Mouse (Mus musculus) forebrain, postnatal 0 days (tissue): ENCODE measurements around the gene Rpl39. TPM values are rescaled to one million over a fixed set of nuclear protein-coding genes. Genes with fewer than 3 reads are reported as not detected.
"Not testable (repeated sequence)": the region's sequence is repeated elsewhere in the genome, so short reads cannot be mapped to it uniquely, and the experiment has no call there.

Experiments
- ATAC-seq: fragments of 200-750 bp; cut with Nextera tagmentation; 2 replicates; pipeline ENCODE4 v1.8.0; 2017; ENCODE audit warnings: mild to moderate bottlenecking, moderate library complexity
- DNase-seq: peaks from one replicate; pipeline ENCODE4 v3.0.0-alpha.2; 2015
- H3K27ac ChIP-seq: fragments of 300-500 bp; sonication (generic); 2 replicates; pipeline ENCODE4 v1.5.1; 2014; ENCODE audit warnings: low read depth, mild to moderate bottlenecking, antibody characterized with exemption, low read length, moderate library complexity, mixed read lengths
- H3K27me3 ChIP-seq: fragments of 300-500 bp; sonication (generic); 2 replicates; pipeline ENCODE4 v1.6.1; 2014; ENCODE audit warnings: mild to moderate bottlenecking, low read length, mixed read lengths; ENCODE audit not compliant: insufficient read depth
- H3K36me3 ChIP-seq: fragments of 300-500 bp; sonication (generic); 2 replicates; pipeline ENCODE4 v1.6.1; 2014; ENCODE audit warnings: mild to moderate bottlenecking, moderate library complexity; ENCODE audit not compliant: insufficient read depth
- H3K4me1 ChIP-seq: fragments of 300-500 bp; sonication (generic); 2 replicates; pipeline ENCODE4 v1.6.1; 2014; ENCODE audit warnings: antibody characterized with exemption; ENCODE audit not compliant: insufficient read depth
- H3K4me2 ChIP-seq: fragments of 300-500 bp; sonication (generic); 2 replicates; pipeline ENCODE4 v1.6.1; 2014; ENCODE audit warnings: low read depth, mild to moderate bottlenecking, moderate library complexity
- H3K4me3 ChIP-seq: fragments of 300-500 bp; sonication (generic); 2 replicates; pipeline ENCODE4 v1.5.1; 2014; ENCODE audit warnings: low read depth, low read length, mixed read lengths
- H3K9ac ChIP-seq: fragments of 300-500 bp; sonication (generic); 2 replicates; pipeline ENCODE4 v1.6.1; 2014; ENCODE audit warnings: mild to moderate bottlenecking
- H3K9me3 ChIP-seq: fragments of 300-500 bp; sonication (generic); 2 replicates; pipeline ENCODE4 v1.6.1; 2016; ENCODE audit warnings: low read length
- CTCF ChIP-seq: sonication (generic); IDR thresholded peaks from 2 replicates; pipeline ENCODE4 v1.5.1; 2016; ENCODE audit warnings: antibody characterized with exemption, control low read depth, low read depth
- WGBS: fragments of 180-500 bp; shearing (Covaris S2); extraction: QIAGEN DNeasy Blood & Tissue Kit; methylation state at CpG from one replicate; pipeline ENCODE4 v1.1.7; 2014; 5-methylcytosine and 5-hydroxymethylcytosine counted together
- polyA plus RNA-seq: library from polyadenylated mRNA; unstranded; fragments of >200 nt; fragmentation: Nextera tagmentation; extraction: Ambion mirVana; gene quantifications from 2 replicates; pipeline ENCODE4 v1.2.1, GENCODE M21; 2015
- total RNA-seq: library from RNA; depleted of rRNA; stranded (reverse); fragments of >200 nt; gene quantifications from 2 replicates; pipeline ENCODE4 v1.2.3, GENCODE M21; 2014

Rpl39 gene
- total and polyA plus RNA-seq, 2 experiments from 2014 or later: 270 to 360 TPM

DNA sequence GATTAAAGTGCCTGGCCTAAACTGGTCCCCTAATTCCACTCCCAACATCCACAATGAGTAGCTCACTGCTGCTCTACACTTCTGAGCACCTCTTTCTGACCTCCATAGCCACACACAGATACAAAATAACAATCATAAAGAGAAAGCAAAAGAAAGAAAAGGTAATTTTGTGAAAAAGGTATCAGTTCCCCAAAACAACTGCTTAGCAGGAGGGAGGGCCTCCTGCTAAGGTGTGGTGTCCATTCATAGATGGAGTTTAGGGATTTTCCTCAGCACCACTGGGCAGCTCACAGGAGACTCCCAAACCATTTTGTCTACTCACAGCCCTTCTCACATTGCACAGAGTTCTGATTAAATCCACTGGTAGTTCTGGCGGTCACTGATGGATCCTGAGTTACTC is 3.6 kb upstream of the Rpl39 start:
- ATAC-seq (no peak), DNase-seq (no peak)
- WGBS: 91% methylated on average over 1 of the region's 1 CpGs
- Histone ChIP-seq H3K4me2 (no peak overlapping the region), H3K4me3 (no peak overlapping the region), H3K36me3 (0 out of 2 replicates have a peak, but pooled peaks cover 3% of the 10 kb centered on the region), H3K27ac (no peak overlapping the region), H3K4me1 (no peaks in the 10 kb centered on the region), H3K9ac (no peak overlapping the region), H3K9me3 (no peaks in the 10 kb centered on the region), H3K27me3 (no peaks in the 10 kb centered on the region)
- no peak for TF ChIP-seq CTCF

- Histone ChIP-seq H3K4me2 (peak overlapping the region; percentile 55), H3K36me3 (0 out of 2 replicates have a peak, but pooled peaks cover 3% of the 10 kb centered on the region), H3K9me3 (no peaks in the 10 kb centered on the region), H3K9ac (peak overlapping the region; percentile 39; the same call in 1 of the 2 replicates), H3K27ac (peak overlapping the region; percentile 87), H3K27me3 (no peaks in the 10 kb centered on the region), H3K4me1 (no peaks in the 10 kb centered on the region), H3K4me3 (peak overlapping the region; percentile 52)
- ATAC-seq (peak; percentile 44), DNase-seq (no peak)
- 24% methylated on average over 9 of the region's 9 CpGs for WGBS
- no peak for TF ChIP-seq CTCF
Observed at GRCm38 (mm10) chrX:37085665-37086064, 463 bp upstream of the Rpl39 start.

- 26% methylated on average over 19 of the region's 19 CpGs for WGBS
- 0 out of 2 replicates have a peak, but pooled peaks cover 3% of the 10 kb centered on the region for H3K36me3 ChIP-seq
- ATAC-seq (peak; percentile 58), DNase-seq (no peak)
- peak overlapping the region; percentile 87 for H3K27ac ChIP-seq
- H3K4me1 ChIP-seq: no peaks in the 10 kb centered on the region
- H3K9ac ChIP-seq: peak overlapping the region; percentile 57
- no peak for TF ChIP-seq CTCF
- H3K4me3 ChIP-seq: peak overlapping the region; percentile 52
- H3K9me3 ChIP-seq: no peaks in the 10 kb centered on the region
- H3K27me3 ChIP-seq: no peaks in the 10 kb centered on the region
- H3K4me2 ChIP-seq: peak overlapping the region; percentile 55
Observed at GRCm38 (mm10) chrX:37084318-37084926, 780 bp downstream of the Rpl39 start.

GRCm38 (mm10) chrX:37081194-37081593 is 4.0 kb downstream of the Rpl39 start:
- 51% methylated on average over 6 of the region's 6 CpGs for WGBS
- Histone ChIP-seq H3K9me3 (no peaks in the 10 kb centered on the region), H3K4me3 (no peak overlapping the region), H3K9ac (no peak overlapping the region), H3K27ac (no peak overlapping the region), H3K4me2 (no peak overlapping the region), H3K36me3 (0 out of 2 replicates have a peak, but pooled peaks cover 3% of the 10 kb centered on the region), H3K27me3 (no peaks in the 10 kb centered on the region), H3K4me1 (no peaks in the 10 kb centered on the region)
- ATAC-seq: no peak
- DNase-seq: no peak
- no peak for TF ChIP-seq CTCF

DNA sequence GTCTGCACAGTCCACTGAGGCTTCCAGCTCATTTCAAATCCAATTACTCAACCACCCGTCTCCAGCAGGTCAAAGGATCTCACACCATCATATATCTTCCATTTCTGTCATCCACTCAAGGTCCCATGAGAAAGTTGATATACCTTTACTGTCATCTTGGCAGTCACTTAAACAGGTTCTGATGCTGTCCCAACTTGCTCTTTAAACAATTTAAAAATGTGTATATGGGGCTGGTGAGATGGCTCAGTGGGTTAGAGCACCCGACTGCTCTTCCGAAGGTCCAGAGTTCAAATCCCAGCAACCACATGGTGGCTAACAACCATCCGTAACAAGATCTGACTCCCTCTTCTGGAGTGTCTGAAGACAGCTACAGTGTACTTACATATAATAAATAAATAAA is 4.9 kb downstream of the Rpl39 start:
- 78% methylated on average over 3 of the region's 4 CpGs for WGBS
- not testable (repeated sequence) for H3K9me3 ChIP-seq, H3K4me2 ChIP-seq, ATAC-seq, H3K9ac ChIP-seq, H3K27me3 ChIP-seq, H3K27ac ChIP-seq, H3K4me1 ChIP-seq, H3K4me3 ChIP-seq, H3K36me3 ChIP-seq, DNase-seq

- no peak overlapping the region for H3K4me3 ChIP-seq
- no peaks in the 10 kb centered on the region for H3K27me3 ChIP-seq
- TF ChIP-seq CTCF: no peak
- H3K9me3 ChIP-seq: no peaks in the 10 kb centered on the region
- ATAC-seq (no peak), DNase-seq (no peak)
- H3K36me3 ChIP-seq: 0 out of 2 replicates have a peak, but pooled peaks cover under 1% of the 10 kb centered on the region
- H3K4me2 ChIP-seq: no peak overlapping the region
- H3K9ac ChIP-seq: no peak overlapping the region
- no peaks in the 10 kb centered on the region for H3K4me1 ChIP-seq
- H3K27ac ChIP-seq: no peak overlapping the region
- WGBS: 75% methylated on average over 8 of the region's 8 CpGs
Observed at GRCm38 (mm10) chrX:37076651-37077050, 8.6 kb downstream of the Rpl39 start.

DNA sequence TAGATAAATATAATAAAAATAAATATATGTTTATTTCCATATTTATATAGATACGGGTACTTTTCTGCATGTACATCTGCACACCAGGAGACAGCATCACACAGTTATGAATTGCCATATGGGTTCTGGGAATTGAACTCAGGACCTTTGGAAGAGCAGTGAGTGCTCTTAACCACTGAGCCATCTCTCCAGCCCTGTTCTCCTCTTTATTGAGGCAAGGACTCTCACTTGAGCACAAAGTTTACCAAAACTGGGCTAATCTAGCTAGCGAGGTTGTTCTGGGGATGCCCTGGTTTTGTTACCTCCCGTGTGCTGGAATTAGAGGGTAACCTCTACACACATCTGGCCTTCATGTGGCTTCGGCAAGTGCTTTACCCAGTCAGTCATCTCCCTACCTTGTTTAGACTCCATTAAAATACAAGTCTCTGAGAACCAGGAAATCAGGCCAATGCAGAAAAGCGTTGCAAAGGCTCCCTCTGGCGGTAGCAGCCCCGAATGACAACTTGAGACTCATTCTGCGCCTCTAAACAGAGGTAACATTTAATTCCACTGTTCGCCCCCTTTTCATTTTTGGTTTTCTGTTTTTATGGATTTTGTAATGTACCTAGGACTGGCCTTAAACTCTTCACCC is 10.8 kb downstream of the Rpl39 start:
- Histone ChIP-seq H3K4me2 (no peak overlapping the region), H3K27ac (no peak overlapping the region), H3K9me3 (no peaks in the 10 kb centered on the region), H3K27me3 (no peaks in the 10 kb centered on the region), H3K4me1 (no peaks in the 10 kb centered on the region), H3K4me3 (no peak overlapping the region), H3K36me3 (no peaks in the 10 kb centered on the region), H3K9ac (no peak overlapping the region)
- DNase-seq (peak; percentile 79), ATAC-seq (peak; percentile 51; the same call in 1 of the 2 replicates)
- 39% methylated on average over 9 of the region's 9 CpGs for WGBS
- TF ChIP-seq CTCF: peak; percentile 79
